Mouse (Mus musculus) spleen, adult 2 months (tissue): Measurements from ENCODE around the gene Rasl12. TPM values are rescaled to one million over a fixed set of nuclear protein-coding genes. Genes with fewer than 3 reads are reported as not detected.
A peak's percentile ranks its signal among the peaks of the same experiment; 100 is the strongest.

ENCODE experiments used
- DNase-seq, 2 experiments: peaks; one replicate each; pipeline versions ENCODE4 v3.0.0 to v3.0.0-alpha.2; 2012 to 2021; ENCODE audit warnings: low spot score in 2 of 2, low read depth in 1 of 2
- H3K27ac ChIP-seq: fragments of 200-500 bp; 2 replicates; pipeline ENCODE4 v1.5.1; 2012; ENCODE audit warnings: low read length, inconsistent platforms; ENCODE audit not compliant: insufficient read depth
- H3K27me3 ChIP-seq: fragments of 200-500 bp; 2 replicates; pipeline ENCODE4 v1.6.1; 2012; ENCODE audit warnings: mild to moderate bottlenecking, moderate library complexity, low read length, inconsistent platforms; ENCODE audit not compliant: control insufficient read depth, insufficient read depth
- H3K36me3 ChIP-seq: fragments of 200-500 bp; 2 replicates; pipeline ENCODE4 v1.6.1; 2012; ENCODE audit warnings: mild to moderate bottlenecking, low read length, inconsistent platforms; ENCODE audit not compliant: control insufficient read depth, insufficient read depth
- H3K4me1 ChIP-seq: fragments of 200-500 bp; 2 replicates; pipeline ENCODE4 v1.6.1; 2011; ENCODE audit warnings: inconsistent platforms; ENCODE audit not compliant: control insufficient read depth, insufficient read depth, insufficient read length
- H3K4me3 ChIP-seq: fragments of 200-500 bp; 2 replicates; pipeline ENCODE4 v1.5.1; 2011; ENCODE audit warnings: mild to moderate bottlenecking, inconsistent platforms; ENCODE audit not compliant: insufficient read depth, insufficient read length; ENCODE audit errors: extremely low read depth
- CTCF ChIP-seq: fragments of 200-500 bp; IDR thresholded peaks from 2 replicates; pipeline ENCODE4 v1.5.1; 2011; ENCODE audit warnings: mild to moderate bottlenecking, inconsistent platforms; ENCODE audit not compliant: insufficient read depth, insufficient read length, insufficient replicate concordance; ENCODE audit errors: extremely low read depth
- POLR2A ChIP-seq: fragments of 200-500 bp; IDR thresholded peaks from 2 replicates; pipeline ENCODE4 v1.6.1; 2011; ENCODE audit warnings: low read depth, low read length, inconsistent platforms
- WGBS: fragments of 180-500 bp; shearing (Covaris S2); methylation state at CpG from one replicate; pipeline ENCODE4 v1.1.7; 2018; 5-methylcytosine and 5-hydroxymethylcytosine counted together
- polyA plus RNA-seq: library from polyadenylated mRNA; depleted of rRNA; stranded (reverse); fragments of >200 nt; gene quantifications from 2 replicates; pipeline ENCODE4 v1.2.3, GENCODE M21; 2012

Gene Rasl12
- polyA plus RNA-seq, 1 experiment, result 4.8 TPM

DNA sequence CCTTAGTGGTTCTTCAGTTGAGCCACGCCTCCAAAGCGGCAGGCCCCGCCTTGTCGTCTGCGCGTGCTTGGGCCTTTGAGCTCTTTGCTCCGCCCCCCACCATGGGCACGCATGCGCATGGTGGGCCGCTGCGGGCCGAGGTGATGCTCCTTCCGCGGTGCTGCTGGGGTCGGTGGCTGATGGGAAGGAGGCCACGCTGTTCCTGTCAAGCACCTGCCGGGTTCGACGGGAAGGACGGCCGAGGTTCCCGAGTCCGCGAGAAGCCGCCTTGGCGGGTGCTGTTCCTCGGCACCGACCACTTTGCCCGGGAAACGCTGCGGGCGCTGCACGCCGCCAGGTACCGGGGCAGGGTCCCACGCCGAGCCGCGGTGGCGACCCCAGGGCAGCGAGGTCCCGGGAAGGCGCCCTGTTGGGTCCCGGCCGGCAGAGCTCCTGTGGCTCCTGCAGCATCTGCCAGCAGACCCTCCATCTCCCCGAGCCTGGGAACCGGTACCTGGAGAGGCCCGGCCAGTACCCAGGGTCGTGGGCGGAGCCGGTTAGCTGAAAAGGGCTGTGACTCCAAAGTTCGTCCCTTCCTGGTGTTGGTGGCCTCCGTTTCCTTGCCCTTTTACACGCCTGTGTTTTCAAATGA is 37.5 kb downstream of the Rasl12 start, which contains the start of gene Mtfmt:
Mtfmt (plus strand) TSS at position 112 of the 631 bp plus-strand sequence.
- peak within 1 kb of the TSS; percentile 4; the same call in 1 of the 2 replicates for H3K27ac ChIP-seq
- TF ChIP-seq POLR2A (peak; percentile 67), CTCF (no peak)
- H3K27me3 ChIP-seq, result no peaks in the 10 kb centered on the region
- under 1% methylated on average over 54 of the region's 54 CpGs for WGBS
- peak; percentile 87 to 96 for DNase-seq
- H3K4me3 ChIP-seq, result peak within 1 kb of the TSS; percentile 77
- peaks cover 3% of the 10 kb centered on the region for H3K36me3 ChIP-seq
- no peaks in the 10 kb centered on the region for H3K4me1 ChIP-seq

DNA sequence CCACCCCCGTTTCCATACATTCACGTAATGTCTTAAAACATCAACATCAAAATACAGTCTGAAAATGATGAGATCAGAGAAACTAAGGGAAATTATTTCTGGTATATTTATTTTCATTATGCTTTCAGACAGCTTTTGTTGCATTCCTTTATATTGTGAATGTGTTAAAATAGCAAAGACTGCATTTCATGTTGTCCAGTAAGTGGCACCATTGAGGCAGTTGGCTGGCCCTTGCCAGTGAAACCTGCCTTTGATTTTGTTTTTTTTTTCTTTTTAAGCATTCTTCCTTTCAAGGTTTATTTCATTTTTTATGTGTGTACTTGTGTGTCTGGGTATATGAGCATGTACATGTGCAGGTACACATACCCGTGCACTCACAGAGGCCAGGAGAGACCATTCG is 46.4 kb downstream of the Rasl12 start:
- 89% methylated on average over 4 of the region's 4 CpGs for WGBS
- no peak for DNase-seq
- no peak overlapping the region for H3K4me3 ChIP-seq
- H3K36me3 ChIP-seq, result peaks cover 37% of the 10 kb centered on the region
- TF ChIP-seq POLR2A (no peak), CTCF (no peak)
- H3K4me1 ChIP-seq, result no peaks in the 10 kb centered on the region
- H3K27me3 ChIP-seq, result no peaks in the 10 kb centered on the region
- H3K27ac ChIP-seq, result no peak overlapping the region

DNA sequence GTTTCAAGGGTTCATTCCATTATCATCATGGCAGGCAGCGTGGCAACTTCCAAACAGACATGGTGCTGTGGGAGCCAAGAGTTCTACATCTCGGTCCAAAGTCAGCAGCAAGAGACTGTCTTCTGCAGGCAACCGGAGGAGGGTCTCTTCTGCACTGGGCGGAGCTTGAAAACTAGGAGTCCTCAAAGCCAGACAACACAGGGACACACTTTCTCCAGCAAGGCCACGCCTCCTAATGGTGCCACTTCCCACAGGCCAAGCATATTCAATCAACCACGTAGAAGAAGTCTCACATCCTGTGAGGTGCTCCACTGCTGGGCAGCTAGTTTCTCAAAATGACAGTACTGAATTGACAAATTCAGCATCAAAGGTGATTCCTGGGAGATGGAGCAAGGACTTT is 49.6 kb downstream of the Rasl12 start:
- 89% methylated on average over 6 of the region's 6 CpGs for WGBS
- no peaks in the 10 kb centered on the region for H3K4me1 ChIP-seq
- no peak overlapping the region for H3K4me3 ChIP-seq
- DNase-seq, result no peak
- peaks cover 35% of the 10 kb centered on the region for H3K36me3 ChIP-seq
- TF ChIP-seq CTCF, result no peak
- TF ChIP-seq POLR2A, result no peak
- no peak overlapping the region for H3K27ac ChIP-seq
- no peaks in the 10 kb centered on the region for H3K27me3 ChIP-seq

DNA sequence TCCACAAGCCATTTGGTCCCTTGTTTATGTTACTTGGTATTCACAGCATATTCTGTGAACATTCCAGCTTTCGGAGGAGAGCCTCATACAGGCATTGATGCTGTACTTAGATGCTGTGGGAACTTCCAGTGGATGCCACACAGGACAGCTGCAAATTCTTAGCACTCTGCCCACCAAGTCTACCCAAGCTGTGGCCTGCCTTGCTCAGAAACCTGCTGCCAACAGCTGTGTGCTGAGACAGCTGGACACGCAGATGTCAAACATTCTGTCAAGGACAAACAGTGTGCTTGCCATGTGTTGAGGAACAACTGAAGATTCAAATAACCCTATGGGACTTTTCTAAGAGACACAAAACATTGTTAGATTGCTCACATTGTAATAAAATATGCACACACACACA is 60.7 kb downstream of the Rasl12 start:
- H3K36me3 ChIP-seq, result no peaks in the 10 kb centered on the region
- TF ChIP-seq CTCF, result no peak
- H3K4me1 ChIP-seq, result peaks cover 4% of the 10 kb centered on the region; the same call in 1 of the 2 replicates
- no peak overlapping the region for H3K27ac ChIP-seq
- H3K27me3 ChIP-seq, result no peaks in the 10 kb centered on the region
- DNase-seq, result no peak
- no peak overlapping the region for H3K4me3 ChIP-seq
- 93% methylated on average over 2 of the region's 2 CpGs for WGBS

DNA sequence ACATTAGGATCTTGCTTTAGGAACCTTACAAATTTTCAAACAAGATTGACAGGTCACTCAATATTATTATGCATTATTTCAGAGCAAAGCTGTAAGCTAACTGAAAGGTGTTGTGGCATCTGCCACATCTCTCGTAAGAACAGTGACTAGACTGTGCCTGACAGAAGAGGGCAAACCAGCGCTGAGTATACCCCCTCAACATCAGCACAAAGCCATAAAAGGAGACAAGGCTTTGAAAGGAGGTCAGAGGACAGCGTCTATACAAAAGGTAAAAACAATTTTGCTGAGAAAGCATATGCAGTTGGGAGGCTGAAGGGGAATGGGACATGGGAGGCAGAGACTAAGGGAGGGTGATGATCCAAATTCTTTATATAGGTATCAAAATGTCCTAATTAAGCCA is 61.9 kb downstream of the Rasl12 start:
- TF ChIP-seq CTCF (no peak), POLR2A (no peak)
- WGBS, result 80% methylated on average over 3 of the region's 3 CpGs
- Histone ChIP-seq H3K4me1 (peaks cover 4% of the 10 kb centered on the region; the same call in 1 of the 2 replicates), H3K36me3 (0 out of 2 replicates have a peak, but pooled peaks cover 1% of the 10 kb centered on the region), H3K27me3 (no peaks in the 10 kb centered on the region), H3K4me3 (no peak overlapping the region), H3K27ac (no peak overlapping the region)
- no peak for DNase-seq

DNA sequence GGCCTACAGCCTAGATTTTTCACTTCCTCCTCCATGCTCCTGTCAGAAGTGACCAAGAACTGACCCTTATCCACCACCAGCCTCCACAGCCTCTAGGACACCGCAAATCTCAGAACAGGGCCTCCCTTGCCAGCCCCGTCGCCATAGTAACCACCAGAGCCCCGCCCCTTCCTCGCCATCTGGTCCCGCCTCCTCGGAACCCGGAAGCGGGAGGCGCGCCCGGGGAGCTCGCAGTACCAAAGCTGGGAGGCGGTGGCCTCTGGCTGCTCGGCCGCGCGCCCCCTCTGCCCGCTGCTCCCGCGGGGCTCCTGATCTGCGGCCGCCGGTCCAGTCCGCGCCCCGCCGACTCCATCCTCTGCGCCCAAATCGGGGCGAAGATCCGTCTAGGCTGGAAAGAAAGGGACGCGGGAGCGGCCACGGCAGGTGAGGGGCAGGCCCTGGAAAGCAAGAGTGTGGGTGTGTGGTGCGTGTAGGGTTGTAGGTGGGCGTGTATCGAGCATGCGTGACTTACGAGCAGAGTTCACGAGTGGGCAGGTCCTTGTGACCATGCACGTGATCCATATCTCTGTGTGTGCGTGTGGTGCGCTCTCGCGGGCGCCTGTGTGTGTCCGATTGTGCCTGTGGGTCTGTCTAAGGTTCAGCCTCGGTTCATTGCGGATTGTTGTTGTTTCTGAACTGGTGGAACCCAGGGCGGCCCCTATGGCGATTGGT is 62.6 kb downstream of the Rasl12 start, which contains the start of gene Spg21:
Spg21 (plus strand) TSS at position 216 of the 711 bp plus-strand sequence.
- no peaks in the 10 kb centered on the region for H3K27me3 ChIP-seq
- WGBS, result under 1% methylated on average over 53 of the region's 53 CpGs
- peak within 1 kb of the TSS; percentile 78 for H3K27ac ChIP-seq
- DNase-seq, result peak; percentile 79 to 96
- no peak for TF ChIP-seq POLR2A
- TF ChIP-seq CTCF, result no peak
- H3K36me3 ChIP-seq, result peaks cover 5% of the 10 kb centered on the region; the same call in 1 of the 2 replicates
- peak within 1 kb of the TSS; percentile 89 for H3K4me3 ChIP-seq
- peaks cover 4% of the 10 kb centered on the region; the same call in 1 of the 2 replicates for H3K4me1 ChIP-seq

DNA sequence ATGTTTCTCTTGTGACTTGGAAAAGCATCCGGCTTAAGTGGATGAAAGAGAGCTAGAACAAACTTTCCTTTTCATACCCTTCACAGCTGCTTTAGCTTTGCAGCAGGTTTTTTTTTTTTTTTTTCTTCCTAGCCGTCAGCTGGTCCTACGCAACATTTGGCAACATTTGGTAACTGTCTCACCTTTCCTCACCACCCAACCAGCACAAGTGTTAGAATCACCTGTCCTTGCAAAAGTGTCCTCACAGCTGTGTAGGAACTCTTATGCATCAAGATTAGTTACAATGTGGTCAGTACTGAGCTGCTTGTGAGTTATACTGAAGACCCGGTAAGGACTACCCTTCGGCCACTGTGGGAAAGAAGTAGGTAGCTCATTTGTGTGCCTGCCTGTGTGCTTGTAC is 64.2 kb downstream of the Rasl12 start:
- Histone ChIP-seq H3K4me3 (no peak overlapping the region), H3K36me3 (peaks cover 10% of the 10 kb centered on the region; the same call in 1 of the 2 replicates), H3K4me1 (peaks cover 4% of the 10 kb centered on the region; the same call in 1 of the 2 replicates), H3K27ac (no peak overlapping the region), H3K27me3 (no peaks in the 10 kb centered on the region)
- WGBS, result 88% methylated on average over 5 of the region's 5 CpGs
- no peak for DNase-seq
- TF ChIP-seq CTCF (no peak), POLR2A (no peak)
